Mouse (Mus musculus) midbrain, embryonic 10.5 days (tissue): ENCODE measurements at regions not wholly inside any gene's neighbourhood (a gene's known extent, or its start where the extent isn't known, plus 50 kb on each side); places are given as distances from the start of the nearest gene placed in this dataset.
"Not testable (repeated sequence)": the region's sequence is repeated elsewhere in the genome, so short reads cannot be mapped to it uniquely, and the experiment has no call there.

Source experiments
- DNase-seq: peaks from one replicate; pipeline ENCODE4 v3.0.0-alpha.2; 2017; ENCODE audit warnings: low spot score
- H3K27ac ChIP-seq: fragments of 300-500 bp; sonication (generic); replicated peaks from 2 replicates; pipeline ENCODE4 v1.5.1; 2016; ENCODE audit warnings: mild to moderate bottlenecking
- H3K27me3 ChIP-seq: fragments of 300-500 bp; sonication (generic); 2 replicates; pipeline ENCODE4 v1.6.1; 2016; ENCODE audit warnings: low read depth, mild to moderate bottlenecking; ENCODE audit not compliant: poor library complexity, severe bottlenecking
- H3K36me3 ChIP-seq: fragments of 300-500 bp; sonication (generic); 2 replicates; pipeline ENCODE4 v1.6.1; 2016; ENCODE audit warnings: mild to moderate bottlenecking, moderate library complexity
- H3K4me1 ChIP-seq: fragments of 300-500 bp; sonication (generic); 2 replicates; pipeline ENCODE4 v1.6.1; 2016
- H3K4me3 ChIP-seq: fragments of 300-500 bp; sonication (generic); 2 replicates; pipeline ENCODE4 v1.5.1; 2016; ENCODE audit warnings: mild to moderate bottlenecking, moderate library complexity
- H3K9me3 ChIP-seq: fragments of 300-500 bp; sonication (generic); replicated peaks from 2 replicates; pipeline ENCODE4 v1.6.1; 2016; ENCODE audit warnings: mild to moderate bottlenecking
- WGBS: fragments of 180-500 bp; shearing (Covaris S2); methylation state at CpG from one replicate; pipeline ENCODE4 v1.1.7; 2016; 5-methylcytosine and 5-hydroxymethylcytosine counted together

- Histone ChIP-seq H3K4me1 (no peaks in the 10 kb centered on the region), H3K9me3 (no peaks in the 10 kb centered on the region), H3K27ac (no peak overlapping the region), H3K4me3 (no peak overlapping the region), H3K36me3 (no peaks in the 10 kb centered on the region), H3K27me3 (no peaks in the 10 kb centered on the region)
- WGBS, result 97% methylated on average over 2 of the region's 2 CpGs
- DNase-seq, result no peak
These were observed 122.7 kb upstream of the Zfp746 start for GRCm38 (mm10) chr6:48209103-48209502.

GRCm38 (mm10) chr6:48205722-48206121 lies 119.3 kb upstream of the Zfp746 start:
- 86% methylated on average over 5 of the region's 5 CpGs for WGBS
- no peaks in the 10 kb centered on the region for H3K4me1 ChIP-seq
- no peak for DNase-seq
- H3K9me3 ChIP-seq, result no peaks in the 10 kb centered on the region
- no peak overlapping the region for H3K4me3 ChIP-seq
- no peaks in the 10 kb centered on the region for H3K36me3 ChIP-seq
- no peaks in the 10 kb centered on the region for H3K27me3 ChIP-seq
- no peak overlapping the region for H3K27ac ChIP-seq

- Histone ChIP-seq H3K9me3 (no peaks in the 10 kb centered on the region), H3K27me3 (no peaks in the 10 kb centered on the region), H3K27ac (no peak overlapping the region), H3K4me1 (peaks cover 7% of the 10 kb centered on the region; the same call in 1 of the 2 replicates), H3K4me3 (no peak overlapping the region), H3K36me3 (no peaks in the 10 kb centered on the region)
- no peak for DNase-seq
- 68% methylated on average over 3 of the region's 3 CpGs for WGBS
These were observed 113.6 kb upstream of the Zfp746 start for GRCm38 (mm10) chr6:48199951-48200350.

GRCm38 (mm10) chr6:48198806-48199205 lies 112.4 kb upstream of the Zfp746 start:
- Histone ChIP-seq H3K36me3 (no peaks in the 10 kb centered on the region), H3K4me3 (no peak overlapping the region)
- 97% methylated on average over 1 of the region's 1 CpGs for WGBS

GRCm38 (mm10) chr6:48197696-48198378 lies 111.4 kb upstream of the Zfp746 start:
- 86% methylated on average over 4 of the region's 4 CpGs for WGBS

More at GRCm38 (mm10) chr6:48198806-48199205, 112.4 kb upstream of the Zfp746 start:
- no peak for DNase-seq
- Histone ChIP-seq H3K27ac (no peak overlapping the region), H3K9me3 (no peaks in the 10 kb centered on the region), H3K27me3 (no peaks in the 10 kb centered on the region), H3K4me1 (peaks cover 7% of the 10 kb centered on the region; the same call in 1 of the 2 replicates)

GRCm38 (mm10) chr6:48188363-48188762 lies 102.0 kb upstream of the Zfp746 start:
- 89% methylated on average over 2 of the region's 2 CpGs for WGBS
- not testable (repeated sequence) for H3K4me1 ChIP-seq, H3K9me3 ChIP-seq, H3K27me3 ChIP-seq, H3K36me3 ChIP-seq, DNase-seq, H3K27ac ChIP-seq, H3K4me3 ChIP-seq

More at GRCm38 (mm10) chr6:48197696-48198378, 111.4 kb upstream of the Zfp746 start:
- no peaks in the 10 kb centered on the region for H3K36me3 ChIP-seq
- no peak overlapping the region for H3K4me3 ChIP-seq
- H3K4me1 ChIP-seq, result peaks cover 7% of the 10 kb centered on the region; the same call in 1 of the 2 replicates
- DNase-seq, result no peak
- no peaks in the 10 kb centered on the region for H3K27me3 ChIP-seq
- H3K9me3 ChIP-seq, result no peaks in the 10 kb centered on the region
- no peak overlapping the region for H3K27ac ChIP-seq

GRCm38 (mm10) chr6:48185311-48185710 lies 98.9 kb upstream of the Zfp746 start:
- WGBS, result 53% methylated on average over 1 of the region's 1 CpGs
- no peak for DNase-seq
- H3K36me3 ChIP-seq, result no peaks in the 10 kb centered on the region
- H3K9me3 ChIP-seq, result no peaks in the 10 kb centered on the region
- no peak overlapping the region for H3K4me3 ChIP-seq
- no peak overlapping the region for H3K27ac ChIP-seq
- H3K27me3 ChIP-seq, result no peaks in the 10 kb centered on the region
- H3K4me1 ChIP-seq, result no peaks in the 10 kb centered on the region

- no peak overlapping the region for H3K4me3 ChIP-seq
- H3K27ac ChIP-seq, result peak overlapping the region; percentile 75
- H3K36me3 ChIP-seq, result no peaks in the 10 kb centered on the region
- no peaks in the 10 kb centered on the region for H3K9me3 ChIP-seq
- H3K27me3 ChIP-seq, result no peaks in the 10 kb centered on the region
- WGBS, result 65% methylated on average over 3 of the region's 3 CpGs
- peaks cover 6% of the 10 kb centered on the region; the same call in 1 of the 2 replicates for H3K4me1 ChIP-seq
- DNase-seq, result peak; percentile 16
These were observed 92.1 kb upstream of the Zfp746 start for GRCm38 (mm10) chr6:48178360-48179120.

GRCm38 (mm10) chr6:48177936-48178335 lies 91.5 kb upstream of the Zfp746 start:
- WGBS, result 7% methylated on average over 2 of the region's 2 CpGs
- DNase-seq, result peak; percentile 41
- Histone ChIP-seq H3K36me3 (no peaks in the 10 kb centered on the region), H3K4me3 (no peak overlapping the region), H3K9me3 (no peaks in the 10 kb centered on the region), H3K27me3 (no peaks in the 10 kb centered on the region), H3K4me1 (peaks cover 6% of the 10 kb centered on the region; the same call in 1 of the 2 replicates), H3K27ac (peak overlapping the region; percentile 75)

- H3K4me3 ChIP-seq, result no peak overlapping the region
- H3K27ac ChIP-seq, result no peak overlapping the region
- WGBS, result 84% methylated on average over 2 of the region's 2 CpGs
These were observed 88.8 kb upstream of the Zfp746 start for GRCm38 (mm10) chr6:48175234-48175633.

GRCm38 (mm10) chr6:48172769-48173168 lies 86.4 kb upstream of the Zfp746 start:
- H3K4me3 ChIP-seq, H3K27me3 ChIP-seq, DNase-seq, H3K36me3 ChIP-seq, H3K4me1 ChIP-seq, H3K27ac ChIP-seq, H3K9me3 ChIP-seq: not testable (repeated sequence)
- WGBS, result 93% methylated on average over 13 of the region's 13 CpGs

More at GRCm38 (mm10) chr6:48175234-48175633, 88.8 kb upstream of the Zfp746 start:
- no peak for DNase-seq
- no peaks in the 10 kb centered on the region for H3K36me3 ChIP-seq
- H3K9me3 ChIP-seq, result no peaks in the 10 kb centered on the region
- peaks cover 6% of the 10 kb centered on the region; the same call in 1 of the 2 replicates for H3K4me1 ChIP-seq
- no peaks in the 10 kb centered on the region for H3K27me3 ChIP-seq

- H3K27ac ChIP-seq, result no peak overlapping the region
- DNase-seq, result no peak
- WGBS, result 54% methylated on average over 2 of the region's 2 CpGs
These were observed 50.5 kb upstream of the Zfp746 start for GRCm38 (mm10) chr6:48136851-48137250.

More at GRCm38 (mm10) chr6:48136851-48137250, 50.5 kb upstream of the Zfp746 start:
- Histone ChIP-seq H3K4me1 (no peaks in the 10 kb centered on the region), H3K36me3 (no peaks in the 10 kb centered on the region), H3K9me3 (no peaks in the 10 kb centered on the region), H3K4me3 (no peak overlapping the region), H3K27me3 (no peaks in the 10 kb centered on the region)
